Mouse (Mus musculus): ENCODE results near the gene Macrod2. TPM values are rescaled to one million over a fixed set of nuclear protein-coding genes. Genes with fewer than 3 reads are reported as not detected.

Macrod2 gene
- polyA plus RNA-seq, 1 experiment from 2014 or later = 22.7 TPM

DNA sequence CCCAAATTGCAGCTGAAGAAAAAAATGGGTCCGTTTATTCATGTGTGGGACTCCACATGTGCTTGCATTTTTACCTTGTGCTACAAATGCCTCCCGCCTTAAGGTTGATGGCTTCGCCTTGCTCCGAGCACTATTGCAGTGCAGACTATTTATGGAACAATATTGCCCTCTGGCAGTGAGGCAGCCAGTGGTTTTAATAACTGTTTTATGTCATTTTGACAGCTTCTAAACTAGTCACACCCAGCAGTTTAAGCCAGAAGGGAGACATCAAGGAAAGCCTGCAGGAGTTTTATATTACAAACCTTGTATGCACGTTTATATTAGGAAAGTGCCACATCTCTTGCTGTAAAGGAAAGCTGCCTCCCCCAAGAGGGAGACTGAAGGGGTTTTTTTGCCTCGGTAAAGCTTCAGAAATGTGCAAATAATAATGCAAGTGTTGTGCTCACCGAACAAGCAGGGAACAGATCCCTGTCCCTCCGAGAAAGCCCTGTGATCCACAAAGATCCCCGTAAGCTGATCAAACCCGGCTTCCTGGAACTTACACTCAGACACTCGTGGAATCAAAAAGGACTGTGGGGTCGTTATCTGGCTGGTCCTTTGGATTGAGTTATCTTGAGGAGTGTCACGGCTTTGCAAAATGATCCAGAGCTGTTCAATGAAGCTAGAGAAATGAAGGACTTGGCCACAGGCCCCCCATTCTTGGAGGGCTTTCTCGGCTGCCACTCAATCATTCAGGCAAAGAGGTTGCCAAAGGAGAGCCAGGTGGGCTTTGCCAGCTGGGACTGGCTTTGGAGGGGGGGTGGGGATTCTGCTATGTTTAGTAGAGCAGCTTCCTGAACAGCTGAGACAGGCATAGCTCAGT, 1663.0 kb downstream of the Macrod2 start:
- peak; percentile 21 for DNase-seq (ENCODE audit: low spot score)

DNA sequence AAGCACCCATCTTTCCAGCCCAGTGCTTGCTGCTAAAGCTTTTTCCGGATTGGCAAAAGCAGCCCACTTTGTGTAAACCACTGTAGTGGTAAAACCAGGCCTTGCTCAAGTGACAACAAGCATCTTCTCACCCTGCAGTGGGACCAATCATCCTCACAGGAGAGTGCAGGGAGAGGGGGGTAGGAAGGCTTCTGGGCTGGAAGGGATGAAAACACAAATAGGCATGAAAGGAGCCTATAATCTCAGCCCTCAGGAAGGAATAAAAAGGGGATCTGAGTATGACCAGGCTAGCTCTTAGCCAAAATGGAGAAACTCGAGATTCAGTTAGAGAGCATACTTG, 1663.6 kb downstream of the Macrod2 start:
- 49% methylated on average over 2 of the region's 2 CpGs for WGBS

More for the DNA sequence above, 1663.0 kb downstream of the Macrod2 start:
- Histone ChIP-seq H3K4me3 (ENCODE audit: low read depth, low read length) (no peak overlapping the region), H3K27ac (ENCODE audit: low read length) (no peak overlapping the region), H3K36me3 (ENCODE audit: insufficient read depth, low read length) (no peaks in the 10 kb centered on the region), H3K4me1 (ENCODE audit: insufficient read depth, low read depth, low read length) (no peaks in the 10 kb centered on the region), H3K9me3 (ENCODE audit: low read length) (no peaks in the 10 kb centered on the region), H3K4me2 (replicated peaks; ENCODE audit: low read depth, low read length) (no peak overlapping the region), H3K27me3 (replicated peaks; ENCODE audit: insufficient read depth, low read length) (no peaks in the 10 kb centered on the region), H3K9ac (replicated peaks; ENCODE audit: low read depth) (no peak overlapping the region)
- WGBS = 42% methylated on average over 14 of the region's 14 CpGs
- ATAC-seq = no peak
- TF ChIP-seq EP300 (IDR thresholded peaks at IDR 0.05) (no peak), CTCF (IDR thresholded peaks at IDR 0.05) (peak; percentile 41; the same call in 1 of the 2 replicates)

DNA sequence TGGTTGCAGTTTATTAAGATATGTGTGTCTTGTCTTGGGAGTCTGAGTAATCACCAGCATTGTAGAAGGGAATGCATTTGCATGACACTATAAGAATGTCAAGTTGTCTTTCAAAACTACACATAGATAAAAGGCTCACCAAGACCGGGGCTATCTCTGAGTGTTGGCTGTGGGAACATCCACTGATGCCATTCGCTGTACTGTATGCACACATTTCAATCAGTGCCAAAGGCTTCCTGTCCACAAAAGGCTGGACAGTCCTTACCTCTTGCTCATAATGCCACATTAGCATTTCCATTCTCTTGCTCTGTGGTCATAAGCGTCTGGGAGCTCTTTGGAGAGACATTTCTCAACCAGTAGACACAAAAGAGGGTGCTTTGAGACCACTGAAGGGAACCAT, 1713.8 kb downstream of the Macrod2 start:
- H3K9ac ChIP-seq (replicated peaks; ENCODE audit: low read depth) = no peak overlapping the region
- H3K27ac ChIP-seq (ENCODE audit: low read length) = no peak overlapping the region
- H3K4me3 ChIP-seq (ENCODE audit: low read depth, low read length) = no peak overlapping the region
- DNase-seq (ENCODE audit: low spot score) = no peak
- ATAC-seq = no peak
- H3K9me3 ChIP-seq (ENCODE audit: low read length) = no peaks in the 10 kb centered on the region
- 69% methylated on average over 3 of the region's 3 CpGs for WGBS
- TF ChIP-seq EP300 (IDR thresholded peaks at IDR 0.05) = no peak
- no peak for TF ChIP-seq CTCF (IDR thresholded peaks at IDR 0.05)
- H3K4me1 ChIP-seq (ENCODE audit: insufficient read depth, low read depth, low read length) = no peaks in the 10 kb centered on the region
- H3K4me2 ChIP-seq (replicated peaks; ENCODE audit: low read depth, low read length) = no peak overlapping the region
- no peaks in the 10 kb centered on the region for H3K36me3 ChIP-seq (ENCODE audit: insufficient read depth, low read length)
- H3K27me3 ChIP-seq (replicated peaks; ENCODE audit: insufficient read depth, low read length) = no peaks in the 10 kb centered on the region

More for the DNA sequence above, 1663.6 kb downstream of the Macrod2 start:
- H3K27me3 ChIP-seq (replicated peaks; ENCODE audit: insufficient read depth, low read length) = no peaks in the 10 kb centered on the region
- DNase-seq (ENCODE audit: low spot score) (no peak), ATAC-seq (no peak)
- TF ChIP-seq CTCF (IDR thresholded peaks at IDR 0.05) (no peak), EP300 (IDR thresholded peaks at IDR 0.05) (no peak)
- H3K9me3 ChIP-seq (ENCODE audit: low read length) = no peaks in the 10 kb centered on the region
- H3K4me3 ChIP-seq (ENCODE audit: low read depth, low read length) = no peak overlapping the region
- no peaks in the 10 kb centered on the region for H3K4me1 ChIP-seq (ENCODE audit: insufficient read depth, low read depth, low read length)
- H3K36me3 ChIP-seq (ENCODE audit: insufficient read depth, low read length) = no peaks in the 10 kb centered on the region
- no peak overlapping the region for H3K27ac ChIP-seq (ENCODE audit: low read length)
- no peak overlapping the region for H3K4me2 ChIP-seq (replicated peaks; ENCODE audit: low read depth, low read length)
- no peak overlapping the region for H3K9ac ChIP-seq (replicated peaks; ENCODE audit: low read depth)

GRCm38 (mm10) chr2:142116623-142117022, 1721.5 kb downstream of the Macrod2 start:
- TF ChIP-seq CTCF (IDR thresholded peaks at IDR 0.05) (no peak), EP300 (IDR thresholded peaks at IDR 0.05) (peak; percentile 98)
- H3K9me3 ChIP-seq (ENCODE audit: low read length) = no peaks in the 10 kb centered on the region
- DNase-seq (ENCODE audit: low spot score) (peak; percentile 88), ATAC-seq (peak; percentile 98)
- WGBS = 60% methylated on average over 1 of the region's 1 CpGs
- H3K4me2 ChIP-seq (replicated peaks; ENCODE audit: low read depth, low read length) = no peak overlapping the region
- H3K27me3 ChIP-seq (replicated peaks; ENCODE audit: insufficient read depth, low read length) = no peaks in the 10 kb centered on the region
- no peak overlapping the region; the same call in 1 of the 2 replicates for H3K27ac ChIP-seq (ENCODE audit: low read length)
- no peak overlapping the region for H3K9ac ChIP-seq (replicated peaks; ENCODE audit: low read depth)
- no peaks in the 10 kb centered on the region for H3K36me3 ChIP-seq (ENCODE audit: insufficient read depth, low read length)
- no peaks in the 10 kb centered on the region for H3K4me1 ChIP-seq (ENCODE audit: insufficient read depth, low read depth, low read length)
- H3K4me3 ChIP-seq (ENCODE audit: low read depth, low read length) = no peak overlapping the region

DNA sequence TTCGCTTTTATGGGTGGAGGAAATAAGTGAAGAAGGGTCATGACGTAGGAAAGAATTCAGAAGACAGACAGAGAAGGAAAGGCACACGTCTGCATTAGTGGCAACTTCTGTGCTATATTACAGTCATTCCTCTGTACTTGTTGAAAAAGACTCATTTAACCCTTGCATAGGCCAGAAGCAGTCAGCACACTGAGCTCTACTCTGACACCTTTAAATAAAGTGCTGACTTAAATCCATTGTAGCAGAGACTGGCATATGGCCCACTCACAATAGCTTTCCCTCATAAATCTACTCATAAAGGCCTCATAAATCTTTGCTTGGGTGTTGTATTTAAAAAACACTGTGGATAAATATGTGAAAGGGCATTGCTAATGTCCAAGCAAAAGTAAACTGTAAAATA, 1733.0 kb downstream of the Macrod2 start:
- H3K9me3 ChIP-seq (ENCODE audit: low read length) = no peaks in the 10 kb centered on the region
- WGBS = 51% methylated on average over 3 of the region's 3 CpGs
- no peak for TF ChIP-seq EP300 (IDR thresholded peaks at IDR 0.05)
- TF ChIP-seq CTCF (IDR thresholded peaks at IDR 0.05) = no peak
- H3K27me3 ChIP-seq (replicated peaks; ENCODE audit: insufficient read depth, low read length) = no peaks in the 10 kb centered on the region
- DNase-seq (ENCODE audit: low spot score) (no peak), ATAC-seq (no peak)
- H3K4me2 ChIP-seq (replicated peaks; ENCODE audit: low read depth, low read length) = no peak overlapping the region
- no peak overlapping the region for H3K9ac ChIP-seq (replicated peaks; ENCODE audit: low read depth)
- no peak overlapping the region for H3K4me3 ChIP-seq (ENCODE audit: low read depth, low read length)
- no peaks in the 10 kb centered on the region for H3K4me1 ChIP-seq (ENCODE audit: insufficient read depth, low read depth, low read length)
- no peaks in the 10 kb centered on the region for H3K36me3 ChIP-seq (ENCODE audit: insufficient read depth, low read length)
- no peak overlapping the region for H3K27ac ChIP-seq (ENCODE audit: low read length)

- H3K9me3 ChIP-seq (ENCODE audit: low read length) = no peaks in the 10 kb centered on the region
- DNase-seq (ENCODE audit: low spot score) (no peak), ATAC-seq (no peak)
- H3K9ac ChIP-seq (replicated peaks; ENCODE audit: low read depth) = no peak overlapping the region
- no peak overlapping the region for H3K4me2 ChIP-seq (replicated peaks; ENCODE audit: low read depth, low read length)
- no peak overlapping the region for H3K27ac ChIP-seq (ENCODE audit: low read length)
- no peaks in the 10 kb centered on the region for H3K36me3 ChIP-seq (ENCODE audit: insufficient read depth, low read length)
- H3K4me1 ChIP-seq (ENCODE audit: insufficient read depth, low read depth, low read length) = no peaks in the 10 kb centered on the region
- TF ChIP-seq EP300 (IDR thresholded peaks at IDR 0.05) (no peak), CTCF (IDR thresholded peaks at IDR 0.05) (no peak)
- H3K27me3 ChIP-seq (replicated peaks; ENCODE audit: insufficient read depth, low read length) = no peaks in the 10 kb centered on the region
- WGBS = 95% methylated on average over 4 of the region's 4 CpGs
- H3K4me3 ChIP-seq (ENCODE audit: low read depth, low read length) = no peak overlapping the region
These were observed 1734.1 kb downstream of the Macrod2 start for GRCm38 (mm10) chr2:142129166-142129565.

Measured in lung, postnatal 0 days (tissue).